Mouse (Mus musculus): ENCODE results near the gene Hyls1.

- TF ChIP-seq CTCF (conservative IDR thresholded peaks at IDR 0.05; ENCODE audit: low read length), result no peak
- TF ChIP-seq NANOG (IDR thresholded peaks at IDR 0.05; ENCODE audit: borderline replicate concordance, low read length), result no peak
- no peak for TF ChIP-seq POU5F1 (IDR thresholded peaks at IDR 0.05; ENCODE audit: borderline replicate concordance, low read length)
These were observed 11.8 kb downstream of the Hyls1 start, which contains the start of the genes Ddx25 and Pus3 for GRCm38 (mm10) chr9:35558257-35559008.
